ENCODE assay signal across 19 mouse cellular contexts in the genomic region with DNA sequence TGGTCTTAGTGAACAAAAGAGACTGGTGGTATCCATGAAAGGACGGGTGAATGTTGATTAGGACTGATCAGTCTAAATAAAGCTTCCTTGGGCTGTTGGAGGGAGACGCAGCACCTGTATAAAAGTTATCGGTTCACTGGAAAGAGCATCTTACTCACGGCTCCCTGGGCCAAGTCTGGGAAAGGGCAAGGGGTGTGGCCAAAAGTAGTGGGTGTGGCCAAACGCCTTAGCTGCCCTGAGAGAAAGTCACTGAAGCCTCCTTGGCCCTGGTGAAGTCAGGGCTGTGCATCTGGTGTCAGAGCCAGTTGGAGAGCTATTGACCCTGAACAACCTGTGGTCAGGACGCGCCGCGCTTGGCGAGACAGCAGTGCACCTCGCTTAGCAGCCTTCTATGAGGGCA. TPM values are rescaled to one million over a fixed set of nuclear protein-coding genes. Genes with fewer than 3 reads are reported as not detected.
DNase-seq lines count a peak whose midpoint lies in the region; ATAC-seq lines count a peak whose summit lies in the region.
"Had no signal": no experiment of that assay in that cellular context is flagged by ENCODE, and none has a peak within 500 bp of the region (broad histone marks: within the 10 kb centered on the region; RNA-seq: fewer than 3 reads in every experiment).

No protein-coding gene starts in this region.

- H3K4me1 ChIP-seq in forebrain, embryonic 12.5 days, result peaks cover 18% of the 10 kb centered on the region
- peaks cover 10% of the 10 kb centered on the region for H3K4me1 ChIP-seq in forebrain, embryonic 15.5 days
- no peaks in the 10 kb centered on the region for H3K4me1 ChIP-seq in kidney, embryonic 16.5 days (ENCODE audit: insufficient read depth, low read length)
- H3K4me1 ChIP-seq: liver, embryonic 13.5 days had no signal

- H3K4me2 ChIP-seq in forebrain, embryonic 12.5 days, result no peak overlapping the region
- H3K4me2 ChIP-seq in forebrain, embryonic 15.5 days (replicated peaks), result no peak overlapping the region
- no peak overlapping the region for H3K4me2 ChIP-seq in kidney, embryonic 16.5 days (replicated peaks; ENCODE audit: low read depth, low read length)
- H3K4me2 ChIP-seq: liver, embryonic 13.5 days had no signal

- H3K27ac ChIP-seq in forebrain, embryonic 12.5 days, result no peak overlapping the region
- no peak overlapping the region for H3K27ac ChIP-seq in forebrain, embryonic 15.5 days (replicated peaks)
- H3K27ac ChIP-seq in kidney, embryonic 16.5 days (ENCODE audit: low read length), result no peak overlapping the region
- H3K27ac ChIP-seq: liver, embryonic 13.5 days had no signal

- no peak overlapping the region for H3K9ac ChIP-seq in forebrain, embryonic 12.5 days
- H3K9ac ChIP-seq in forebrain, embryonic 15.5 days (replicated peaks), result no peak overlapping the region
- no peak overlapping the region for H3K9ac ChIP-seq in kidney, embryonic 16.5 days (replicated peaks; ENCODE audit: low read length)
- H3K9ac ChIP-seq: liver, embryonic 13.5 days had no signal

- no peaks in the 10 kb centered on the region for H3K27me3 ChIP-seq in forebrain, embryonic 12.5 days
- H3K27me3 ChIP-seq in forebrain, embryonic 15.5 days, result no peaks in the 10 kb centered on the region
- no peaks in the 10 kb centered on the region for H3K27me3 ChIP-seq in kidney, embryonic 16.5 days (ENCODE audit: insufficient read depth, low read length)

- 27% methylated on average over 11 of the region's 11 CpGs for WGBS in forebrain, embryonic 12.5 days
- 24% methylated on average over 11 of the region's 11 CpGs for WGBS in forebrain, embryonic 15.5 days
- WGBS in kidney, embryonic 16.5 days, result 13% methylated on average over 11 of the region's 11 CpGs

- ATAC-seq in forebrain, embryonic 12.5 days (ENCODE audit: low FRiP score), result peak; percentile 14; the same call in 1 of the 2 replicates
- ATAC-seq in forebrain, embryonic 15.5 days (replicated peaks), result no peak
- no peak for ATAC-seq in kidney, embryonic 16.5 days (ENCODE audit: low FRiP score, low TSS enrichment)
- no peak for ATAC-seq in erythroblast, adult 5-6 weeks (replicated peaks; ENCODE audit: low FRiP score, poor library complexity, severe bottlenecking)
- ATAC-seq: inflammation-experienced regulatory T-cells, adult 6 months had no signal

- H3K9me3 ChIP-seq in forebrain, embryonic 12.5 days, result no peaks in the 10 kb centered on the region
- H3K9me3 ChIP-seq in forebrain, embryonic 15.5 days, result no peaks in the 10 kb centered on the region
- H3K9me3 ChIP-seq in kidney, embryonic 16.5 days (ENCODE audit: low read length), result no peaks in the 10 kb centered on the region
- H3K9me3 ChIP-seq: liver, embryonic 13.5 days had no signal

- no peaks in the 10 kb centered on the region for H3K36me3 ChIP-seq in forebrain, embryonic 12.5 days (replicated peaks)
- H3K36me3 ChIP-seq in forebrain, embryonic 15.5 days, result no peaks in the 10 kb centered on the region
- H3K36me3 ChIP-seq in kidney, embryonic 16.5 days (ENCODE audit: insufficient read depth, low read length), result no peaks in the 10 kb centered on the region
- H3K36me3 ChIP-seq: liver, embryonic 13.5 days had no signal

- DNase-seq in kidney, adult 9 months, result peak; percentile 20
- DNase-seq in R1 (ENCODE audit: low read depth, low spot score), result peak; percentile 45
- peak; percentile 13 to 40 for DNase-seq in kidney, postnatal 36 days
- no peak for DNase-seq in ovary, adult 18-20 months (ENCODE audit: low spot score)
- DNase-seq: B cell, adult 2 months; cerebellum, adult 11 months; heart, postnatal 10 days; layer of hippocampus, adult 9-11 months; liver, embryonic 13.5 days had no signal

- no peak overlapping the region for H3K4me3 ChIP-seq in forebrain, embryonic 12.5 days (replicated peaks)
- H3K4me3 ChIP-seq in forebrain, embryonic 15.5 days, result no peak overlapping the region
- no peak overlapping the region for H3K4me3 ChIP-seq in kidney, embryonic 16.5 days (ENCODE audit: low read length)
- H3K4me3 ChIP-seq: erythroblast, embryonic 14.5 days; liver, embryonic 13.5 days had no signal

RNA-seq across cellular contexts. Expression of gene Calb2, which starts 15.7 kb away (rescaled TPM):
- 31.4 and 42.6 TPM in 2 replicates for polyA plus RNA-seq in forebrain, embryonic 12.5 days (2016; fragmentation: Nextera tagmentation; extraction: Ambion mirVana)
- 79.6 and 85.9 TPM in 2 replicates for polyA plus RNA-seq in forebrain, embryonic 15.5 days (2015; fragmentation: Nextera tagmentation; extraction: Ambion mirVana)
- 0.36 TPM in 1 of 2 replicates, not detected in the other for polyA plus RNA-seq in kidney, embryonic 16.5 days (2015; fragmentation: Nextera tagmentation; extraction: Ambion mirVana)
- total RNA-seq in erythroblast, adult 5-6 weeks (2015; ENCODE audit: low replicate concordance), result not detected in 2 replicates
- not detected in 2 replicates for total RNA-seq in erythroblast, adult 5-6 weeks (2017; ENCODE audit: low replicate concordance)
- total RNA-seq: common myeloid progenitor, adult 5-6 weeks; granulocyte monocyte progenitor cell, adult 5-6 weeks; monocyte, adult 5-6 weeks; neutrophil, adult 5-6 weeks had no signal
- polyA plus RNA-seq: erythroblast, embryonic 14.5 days; inflammation-experienced regulatory T-cells, adult 6 months; liver, embryonic 13.5 days had no signal

RNA-seq across cellular contexts. Expression of gene Cmtr2, which starts 31.7 kb away (rescaled TPM):
- 12.5 and 13.8 TPM in 2 replicates for polyA plus RNA-seq in forebrain, embryonic 12.5 days (2016; fragmentation: Nextera tagmentation; extraction: Ambion mirVana)
- polyA plus RNA-seq in forebrain, embryonic 15.5 days (2015; fragmentation: Nextera tagmentation; extraction: Ambion mirVana), result 12.9 and 13.4 TPM in 2 replicates
- 10.1 and 10.8 TPM in 2 replicates for polyA plus RNA-seq in kidney, embryonic 16.5 days (2015; fragmentation: Nextera tagmentation; extraction: Ambion mirVana)
- 2.9 and 3.5 TPM in 2 replicates for total RNA-seq in erythroblast, adult 5-6 weeks (2015; ENCODE audit: low replicate concordance)
- 2.0 and 2.2 TPM in 2 replicates for total RNA-seq in erythroblast, adult 5-6 weeks (2017; ENCODE audit: low replicate concordance)

Comparison
In these comparisons a context has a peak if more than half of its experiments do, and no peak if none do; other contexts are left out.
1. RNA of gene Calb2, which starts 15.7 kb away (polyA plus RNA-seq): 79.6 to 85.9 TPM in forebrain, embryonic 15.5 days and 31.4 to 42.6 TPM in forebrain, embryonic 12.5 days; 0.36 TPM in kidney, embryonic 16.5 days; every median in the first group is over 10 times any median in the second.